Mouse (Mus musculus): ENCODE measurements at regions not wholly inside any gene's neighbourhood (a gene's known extent, or its start where the extent isn't known, plus 50 kb on each side); places are given as distances from the start of the nearest gene placed in this dataset.

GRCm38 (mm10) chr7:123850272-123851197, 132.1 kb upstream of the Hs3st4 start:
- H3K4me3 ChIP-seq (ENCODE audit: low read length): no peak overlapping the region
- no peak overlapping the region for H3K4me2 ChIP-seq (ENCODE audit: low read depth, low read length)
- H3K9me3 ChIP-seq (ENCODE audit: control insufficient read depth, low read length): no peaks in the 10 kb centered on the region
- H3K9ac ChIP-seq (ENCODE audit: low read depth, low read length): no peak overlapping the region
- ATAC-seq: no peak
- H3K27ac ChIP-seq (ENCODE audit: low read length): no peak overlapping the region
- WGBS: 78% methylated on average over 10 of the region's 10 CpGs
- H3K4me1 ChIP-seq (ENCODE audit: control insufficient read depth, insufficient read depth, low read length): no peaks in the 10 kb centered on the region
- H3K27me3 ChIP-seq (replicated peaks; ENCODE audit: control insufficient read depth, insufficient read depth, low read length): no peaks in the 10 kb centered on the region
- no peaks in the 10 kb centered on the region for H3K36me3 ChIP-seq (ENCODE audit: control insufficient read depth, insufficient read depth, low read length)

- H3K9ac ChIP-seq (ENCODE audit: low read depth, low read length): no peak overlapping the region
- H3K27me3 ChIP-seq (replicated peaks; ENCODE audit: control insufficient read depth, insufficient read depth, low read length): no peaks in the 10 kb centered on the region
- no peaks in the 10 kb centered on the region for H3K4me1 ChIP-seq (ENCODE audit: control insufficient read depth, insufficient read depth, low read length)
- 59% methylated on average over 6 of the region's 6 CpGs for WGBS
- no peaks in the 10 kb centered on the region for H3K36me3 ChIP-seq (ENCODE audit: control insufficient read depth, insufficient read depth, low read length)
- H3K4me3 ChIP-seq (ENCODE audit: low read length): no peak overlapping the region
- H3K9me3 ChIP-seq (ENCODE audit: control insufficient read depth, low read length): no peaks in the 10 kb centered on the region
- no peak overlapping the region for H3K4me2 ChIP-seq (ENCODE audit: low read depth, low read length)
- ATAC-seq: no peak
- H3K27ac ChIP-seq (ENCODE audit: low read length): no peak overlapping the region
Measured at GRCm38 (mm10) chr7:123857539-123857938, 125.1 kb upstream of the Hs3st4 start.

GRCm38 (mm10) chr7:123861706-123862105, 121.0 kb upstream of the Hs3st4 start:
- no peaks in the 10 kb centered on the region for H3K36me3 ChIP-seq (ENCODE audit: control insufficient read depth, insufficient read depth, low read length)
- 68% methylated on average over 2 of the region's 2 CpGs for WGBS
- ATAC-seq: no peak

GRCm38 (mm10) chr7:123896759-123897444, 85.8 kb upstream of the Hs3st4 start:
- H3K9me3 ChIP-seq (ENCODE audit: control insufficient read depth, low read length): no peaks in the 10 kb centered on the region
- no peaks in the 10 kb centered on the region for H3K27me3 ChIP-seq (replicated peaks; ENCODE audit: control insufficient read depth, insufficient read depth, low read length)
- ATAC-seq: no peak
- H3K4me1 ChIP-seq (ENCODE audit: control insufficient read depth, insufficient read depth, low read length): no peaks in the 10 kb centered on the region
- no peaks in the 10 kb centered on the region for H3K36me3 ChIP-seq (ENCODE audit: control insufficient read depth, insufficient read depth, low read length)
- no peak overlapping the region for H3K4me2 ChIP-seq (ENCODE audit: low read depth, low read length)
- WGBS: 82% methylated on average over 4 of the region's 4 CpGs
- H3K9ac ChIP-seq (ENCODE audit: low read depth, low read length): no peak overlapping the region
- no peak overlapping the region for H3K4me3 ChIP-seq (ENCODE audit: low read length)
- H3K27ac ChIP-seq (ENCODE audit: low read length): no peak overlapping the region

More at GRCm38 (mm10) chr7:123861706-123862105, 121.0 kb upstream of the Hs3st4 start:
- no peak overlapping the region for H3K27ac ChIP-seq (ENCODE audit: low read length)
- no peak overlapping the region for H3K9ac ChIP-seq (ENCODE audit: low read depth, low read length)
- H3K4me1 ChIP-seq (ENCODE audit: control insufficient read depth, insufficient read depth, low read length): no peaks in the 10 kb centered on the region
- H3K4me3 ChIP-seq (ENCODE audit: low read length): no peak overlapping the region
- no peak overlapping the region for H3K4me2 ChIP-seq (ENCODE audit: low read depth, low read length)
- H3K27me3 ChIP-seq (replicated peaks; ENCODE audit: control insufficient read depth, insufficient read depth, low read length): no peaks in the 10 kb centered on the region
- H3K9me3 ChIP-seq (ENCODE audit: control insufficient read depth, low read length): no peaks in the 10 kb centered on the region

GRCm38 (mm10) chr7:123907946-123908840, 74.5 kb upstream of the Hs3st4 start:
- no peak for ATAC-seq
- no peak overlapping the region for H3K4me3 ChIP-seq (ENCODE audit: low read length)
- H3K4me2 ChIP-seq (ENCODE audit: low read depth, low read length): no peak overlapping the region
- H3K9me3 ChIP-seq (ENCODE audit: control insufficient read depth, low read length): no peaks in the 10 kb centered on the region
- H3K36me3 ChIP-seq (ENCODE audit: control insufficient read depth, insufficient read depth, low read length): no peaks in the 10 kb centered on the region
- H3K27ac ChIP-seq (ENCODE audit: low read length): no peak overlapping the region
- WGBS: 85% methylated on average over 6 of the region's 6 CpGs
- H3K27me3 ChIP-seq (replicated peaks; ENCODE audit: control insufficient read depth, insufficient read depth, low read length): no peaks in the 10 kb centered on the region
- H3K9ac ChIP-seq (ENCODE audit: low read depth, low read length): no peak overlapping the region
- H3K4me1 ChIP-seq (ENCODE audit: control insufficient read depth, insufficient read depth, low read length): no peaks in the 10 kb centered on the region

- no peak for ATAC-seq
- Histone ChIP-seq H3K36me3 (ENCODE audit: control insufficient read depth, insufficient read depth, low read length) (no peaks in the 10 kb centered on the region), H3K4me2 (ENCODE audit: low read depth, low read length) (no peak overlapping the region), H3K9ac (ENCODE audit: low read depth, low read length) (no peak overlapping the region), H3K9me3 (ENCODE audit: control insufficient read depth, low read length) (no peaks in the 10 kb centered on the region), H3K4me1 (ENCODE audit: control insufficient read depth, insufficient read depth, low read length) (no peaks in the 10 kb centered on the region), H3K4me3 (ENCODE audit: low read length) (no peak overlapping the region), H3K27me3 (replicated peaks; ENCODE audit: control insufficient read depth, insufficient read depth, low read length) (no peaks in the 10 kb centered on the region), H3K27ac (ENCODE audit: low read length) (no peak overlapping the region)
- 98% methylated on average over 2 of the region's 2 CpGs for WGBS
Measured at GRCm38 (mm10) chr7:123921461-123921860, 61.2 kb upstream of the Hs3st4 start.

GRCm38 (mm10) chr7:123932486-123932885, 50.2 kb upstream of the Hs3st4 start:
- no peak overlapping the region for H3K4me3 ChIP-seq (ENCODE audit: low read length)
- H3K4me2 ChIP-seq (ENCODE audit: low read depth, low read length): no peak overlapping the region
- H3K27me3 ChIP-seq (replicated peaks; ENCODE audit: control insufficient read depth, insufficient read depth, low read length): no peaks in the 10 kb centered on the region
- no peaks in the 10 kb centered on the region for H3K9me3 ChIP-seq (ENCODE audit: control insufficient read depth, low read length)
- H3K36me3 ChIP-seq (ENCODE audit: control insufficient read depth, insufficient read depth, low read length): no peaks in the 10 kb centered on the region
- H3K27ac ChIP-seq (ENCODE audit: low read length): no peak overlapping the region
- ATAC-seq: no peak
- 68% methylated on average over 7 of the region's 7 CpGs for WGBS
- H3K9ac ChIP-seq (ENCODE audit: low read depth, low read length): no peak overlapping the region
- H3K4me1 ChIP-seq (ENCODE audit: control insufficient read depth, insufficient read depth, low read length): no peaks in the 10 kb centered on the region

Data from intestine, embryonic 16.5 days (tissue).